8 mouse cellular contexts compared by ENCODE assay signal in genomic region chr12:4816680-4817360, GRCm38 (mm10). TPM values are rescaled to one million over a fixed set of nuclear protein-coding genes. Genes with fewer than 3 reads are reported as not detected.
A peak's percentile ranks its signal among the peaks of the same experiment; 100 is the strongest.
DNase-seq lines count a peak whose midpoint lies in the region; ATAC-seq and TF ChIP-seq lines count a peak whose summit lies in the region.

No protein-coding gene starts in this region.

- no peak for TF ChIP-seq EP300 in heart, postnatal 0 days (IDR thresholded peaks at IDR 0.05; ENCODE audit: low read depth)

- ATAC-seq in kidney, postnatal 0 days (replicated peaks; ENCODE audit: low FRiP score, low read depth) = no peak
- ATAC-seq in heart, postnatal 0 days (ENCODE audit: insufficient read depth, low read depth) = peak; percentile 58
- ATAC-seq in megakaryocyte-erythroid progenitor cell, adult 5-6 weeks (replicated peaks; ENCODE audit: low FRiP score, low TSS enrichment, poor library complexity, severe bottlenecking) = peak; percentile 51

- H3K27ac ChIP-seq in kidney, postnatal 0 days = peak overlapping the region; percentile 90
- H3K27ac ChIP-seq in bone marrow macrophage, adult 2 months (ENCODE audit: insufficient read depth, low read depth, low read length) = peak overlapping the region; percentile 69
- H3K27ac ChIP-seq in heart, postnatal 0 days (ENCODE audit: low read depth) = peak overlapping the region; percentile 86

- no peaks in the 10 kb centered on the region for H3K9me3 ChIP-seq in kidney, postnatal 0 days (replicated peaks; ENCODE audit: low read length)
- no peaks in the 10 kb centered on the region for H3K9me3 ChIP-seq in heart, postnatal 0 days (replicated peaks; ENCODE audit: control insufficient read depth, low read length)

- no peaks in the 10 kb centered on the region for H3K27me3 ChIP-seq in kidney, postnatal 0 days (ENCODE audit: insufficient read depth, low read length)
- no peaks in the 10 kb centered on the region for H3K27me3 ChIP-seq in heart, postnatal 0 days (ENCODE audit: control insufficient read depth, insufficient read depth, low read length)

- DNase-seq in kidney, postnatal 0 days (ENCODE audit: low spot score) = no peak
- no peak for DNase-seq in kidney, postnatal 14 days
- no peak for DNase-seq in heart, postnatal 0 days (ENCODE audit: low spot score)
- no peak for DNase-seq in urinary bladder, adult 18-20 months (ENCODE audit: low spot score in 2 of 2)
- no peak for DNase-seq in frontal cortex, postnatal 36 days (ENCODE audit: low spot score in 2 of 2)
- DNase-seq in yolk sac, embryonic 10.5 days (ENCODE audit: low spot score) = no peak

- peak overlapping the region; percentile 92 for H3K4me2 ChIP-seq in kidney, postnatal 0 days (ENCODE audit: low read length)
- H3K4me2 ChIP-seq in heart, postnatal 0 days (ENCODE audit: low read depth, low read length) = peak overlapping the region; percentile 89

- WGBS in kidney, postnatal 0 days = 7% methylated on average over 24 of the region's 24 CpGs
- WGBS in heart, postnatal 0 days = 6% methylated on average over 24 of the region's 24 CpGs

- no peak for TF ChIP-seq POLR2A in bone marrow macrophage, adult 2 months (IDR thresholded peaks at IDR 0.05; ENCODE audit: borderline replicate concordance, low read depth, low read length)

- peak overlapping the region; percentile 77 for H3K9ac ChIP-seq in kidney, postnatal 0 days (ENCODE audit: low read depth, low read length)
- H3K9ac ChIP-seq in heart, postnatal 0 days (replicated peaks; ENCODE audit: low read depth, low read length) = peak overlapping the region; percentile 79

- H3K4me3 ChIP-seq in kidney, postnatal 0 days (replicated peaks; ENCODE audit: low read depth, low read length) = peak overlapping the region; percentile 86
- H3K4me3 ChIP-seq in bone marrow macrophage, adult 2 months (ENCODE audit: insufficient read depth, low read length) = peak overlapping the region; percentile 94
- H3K4me3 ChIP-seq in heart, postnatal 0 days (ENCODE audit: low read depth, low read length) = peak overlapping the region; percentile 79

- H3K4me1 ChIP-seq in kidney, postnatal 0 days (replicated peaks; ENCODE audit: insufficient read depth, low read length) = no peaks in the 10 kb centered on the region
- H3K4me1 ChIP-seq in bone marrow macrophage, adult 2 months (ENCODE audit: control insufficient read depth, insufficient read depth, low read length) = peaks cover 15% of the 10 kb centered on the region
- H3K4me1 ChIP-seq in heart, postnatal 0 days (ENCODE audit: control insufficient read depth, insufficient read depth) = peaks cover 7% of the 10 kb centered on the region; the same call in 1 of the 2 replicates

- peaks cover 10% of the 10 kb centered on the region; the same call in 1 of the 2 replicates for H3K36me3 ChIP-seq in kidney, postnatal 0 days (ENCODE audit: insufficient read depth, low read length)
- H3K36me3 ChIP-seq in heart, postnatal 0 days (replicated peaks; ENCODE audit: control insufficient read depth, insufficient read depth, low read length) = peaks cover 14% of the 10 kb centered on the region

- TF ChIP-seq CTCF in kidney, postnatal 0 days (IDR thresholded peaks at IDR 0.05; ENCODE audit: low read depth) = no peak
- no peak for TF ChIP-seq CTCF in bone marrow macrophage, adult 2 months (IDR thresholded peaks at IDR 0.05; ENCODE audit: low read depth, low read length)
- TF ChIP-seq CTCF in heart, postnatal 0 days (IDR thresholded peaks at IDR 0.05; ENCODE audit: low read depth) = no peak

RNA-seq across cellular contexts. Expression of gene Sf3b6, which starts 0.5 kb away (rescaled TPM):
- 333 and 389 TPM in 2 replicates for polyA plus RNA-seq in kidney, postnatal 0 days (2015; fragmentation: Nextera tagmentation; extraction: Ambion mirVana)
- 168 and 178 TPM in 2 replicates for polyA plus RNA-seq in bone marrow macrophage, adult 2 months (2012; ENCODE audit: insufficient read depth, insufficient read length, missing spikeins)
- total RNA-seq in heart, postnatal 0 days (2014; rRNA removed; ENCODE audit: low replicate concordance) = 53.2 and 74.0 TPM in 2 replicates
- polyA plus RNA-seq in heart, postnatal 0 days (2015; fragmentation: Nextera tagmentation; extraction: Ambion mirVana) = 144 and 147 TPM in 2 replicates
- total RNA-seq in megakaryocyte-erythroid progenitor cell, adult 5-6 weeks (2014; fragmentation: Nextera tagmentation) = 172 and 266 TPM in 2 replicates
- total RNA-seq in megakaryocyte-erythroid progenitor cell, adult 5-6 weeks (2017) = 189 and 198 TPM in 2 replicates

RNA-seq across cellular contexts. Expression of gene Fkbp1b, which starts 24.6 kb away (rescaled TPM):
- polyA plus RNA-seq in kidney, postnatal 0 days (2015; fragmentation: Nextera tagmentation; extraction: Ambion mirVana) = 7.6 and 8.8 TPM in 2 replicates
- 40.5 and 41.7 TPM in 2 replicates for polyA plus RNA-seq in bone marrow macrophage, adult 2 months (2012; ENCODE audit: insufficient read depth, insufficient read length, missing spikeins)
- total RNA-seq in heart, postnatal 0 days (2014; rRNA removed; ENCODE audit: low replicate concordance) = 0.34 and 1.5 TPM in 2 replicates
- 5.2 and 6.2 TPM in 2 replicates for polyA plus RNA-seq in heart, postnatal 0 days (2015; fragmentation: Nextera tagmentation; extraction: Ambion mirVana)
- not detected in 2 replicates for total RNA-seq in megakaryocyte-erythroid progenitor cell, adult 5-6 weeks (2014; fragmentation: Nextera tagmentation)
- 1.6 and 12.2 TPM in 2 replicates for total RNA-seq in megakaryocyte-erythroid progenitor cell, adult 5-6 weeks (2017)

RNA-seq across cellular contexts. Expression of gene Wdcp, which starts 26.3 kb away (rescaled TPM):
- polyA plus RNA-seq in kidney, postnatal 0 days (2015; fragmentation: Nextera tagmentation; extraction: Ambion mirVana) = 15.1 and 15.6 TPM in 2 replicates
- 10.1 and 10.6 TPM in 2 replicates for polyA plus RNA-seq in bone marrow macrophage, adult 2 months (2012; ENCODE audit: insufficient read depth, insufficient read length, missing spikeins)
- 6.2 and 7.8 TPM in 2 replicates for total RNA-seq in heart, postnatal 0 days (2014; rRNA removed; ENCODE audit: low replicate concordance)
- 12.6 and 14.6 TPM in 2 replicates for polyA plus RNA-seq in heart, postnatal 0 days (2015; fragmentation: Nextera tagmentation; extraction: Ambion mirVana)
- 20.3 and 27.5 TPM in 2 replicates for total RNA-seq in megakaryocyte-erythroid progenitor cell, adult 5-6 weeks (2014; fragmentation: Nextera tagmentation)
- total RNA-seq in megakaryocyte-erythroid progenitor cell, adult 5-6 weeks (2017) = 5.0 and 9.5 TPM in 2 replicates

RNA-seq across cellular contexts. Expression of gene Fam228b, which starts 47.8 kb away (rescaled TPM):
- polyA plus RNA-seq in kidney, postnatal 0 days (2015; fragmentation: Nextera tagmentation; extraction: Ambion mirVana) = 1.8 and 3.8 TPM in 2 replicates
- polyA plus RNA-seq in bone marrow macrophage, adult 2 months (2012; ENCODE audit: insufficient read depth, insufficient read length, missing spikeins) = 1.5 TPM in 1 of 2 replicates, not detected in the other
- total RNA-seq in heart, postnatal 0 days (2014; rRNA removed; ENCODE audit: low replicate concordance) = 0.19 and 3.4 TPM in 2 replicates
- 2.3 and 3.3 TPM in 2 replicates for polyA plus RNA-seq in heart, postnatal 0 days (2015; fragmentation: Nextera tagmentation; extraction: Ambion mirVana)
- total RNA-seq in megakaryocyte-erythroid progenitor cell, adult 5-6 weeks (2014; fragmentation: Nextera tagmentation) = 6.0 and 15.0 TPM in 2 replicates
- 9.9 and 32.2 TPM in 2 replicates for total RNA-seq in megakaryocyte-erythroid progenitor cell, adult 5-6 weeks (2017)

RNA-seq across cellular contexts. Expression of gene Pfn4, which starts 48.0 kb away (rescaled TPM):
- polyA plus RNA-seq in kidney, postnatal 0 days (2015; fragmentation: Nextera tagmentation; extraction: Ambion mirVana) = 4.2 and 5.2 TPM in 2 replicates
- 0.23 TPM in 1 of 2 replicates, not detected in the other for polyA plus RNA-seq in bone marrow macrophage, adult 2 months (2012; ENCODE audit: insufficient read depth, insufficient read length, missing spikeins)
- 2.7 TPM in 1 of 2 replicates, not detected in the other for total RNA-seq in heart, postnatal 0 days (2014; rRNA removed; ENCODE audit: low replicate concordance)
- polyA plus RNA-seq in heart, postnatal 0 days (2015; fragmentation: Nextera tagmentation; extraction: Ambion mirVana) = 3.4 TPM in 2 replicates
- total RNA-seq in megakaryocyte-erythroid progenitor cell, adult 5-6 weeks (2014; fragmentation: Nextera tagmentation) = 4.6 and 4.9 TPM in 2 replicates
- total RNA-seq in megakaryocyte-erythroid progenitor cell, adult 5-6 weeks (2017) = 3.5 and 9.0 TPM in 2 replicates
